In genomic region chr3:59079327-59079726, GRCm38 (mm10) we compare ENCODE assay signal across 9 mouse cellular contexts. TPM values are rescaled to one million over a fixed set of nuclear protein-coding genes. Genes with fewer than 3 reads are reported as not detected.
DNase-seq lines count a peak whose midpoint lies in the region; ATAC-seq and TF ChIP-seq lines count a peak whose summit lies in the region.
"Had no signal": no experiment of that assay in that cellular context is flagged by ENCODE, and none has a peak within 500 bp of the region (broad histone marks: within the 10 kb centered on the region; RNA-seq: fewer than 3 reads in every experiment).

No protein-coding gene starts in this region.

- H3K4me3 ChIP-seq in lung, embryonic 14.5 days (ENCODE audit: low read depth, low read length): no peak overlapping the region

- peak; percentile 25 for DNase-seq in gastrocnemius, adult 18-20 months (ENCODE audit: low spot score)
- DNase-seq in gastrocnemius, postnatal 4 days (ENCODE audit: low spot score in 2 of 2): no peak
- DNase-seq in urinary bladder, postnatal 14 days (ENCODE audit: low spot score): peak; percentile 58
- no peak for DNase-seq in urinary bladder, adult 18-20 months (ENCODE audit: low spot score in 2 of 2)
- peak; percentile 47 for DNase-seq in heart, postnatal 4 days
- DNase-seq in lung, embryonic 14.5 days: peak; percentile 87
- peak; percentile 31 to 70 for DNase-seq in spleen, postnatal 10 days (ENCODE audit: low spot score in 2 of 2)

- H3K27me3 ChIP-seq in lung, embryonic 14.5 days (ENCODE audit: insufficient read depth, low read length): no peaks in the 10 kb centered on the region

- peak; percentile 84 for TF ChIP-seq CTCF in lung, embryonic 14.5 days (IDR thresholded peaks at IDR 0.05; ENCODE audit: low read depth)

- WGBS in lung, embryonic 14.5 days: 31% methylated on average over 4 of the region's 4 CpGs

- H3K27ac ChIP-seq in lung, embryonic 14.5 days (ENCODE audit: low read depth): no peak overlapping the region

- H3K36me3 ChIP-seq in lung, embryonic 14.5 days (ENCODE audit: insufficient read depth): no peaks in the 10 kb centered on the region

- peak; percentile 71 for ATAC-seq in common myeloid progenitor, adult 5-6 weeks (replicated peaks; ENCODE audit: low read depth, poor library complexity, severe bottlenecking)
- peak; percentile 35; the same call in 1 of the 2 replicates for ATAC-seq in lung, embryonic 14.5 days (ENCODE audit: insufficient read depth)

- H3K9ac ChIP-seq in lung, embryonic 14.5 days: no peak overlapping the region

- H3K4me2 ChIP-seq in lung, embryonic 14.5 days: no peak overlapping the region

- no peaks in the 10 kb centered on the region for H3K9me3 ChIP-seq in lung, embryonic 14.5 days (ENCODE audit: low read depth, low read length)

- H3K4me1 ChIP-seq in lung, embryonic 14.5 days (ENCODE audit: insufficient read depth): peaks cover 5% of the 10 kb centered on the region; the same call in 1 of the 2 replicates

RNA-seq across cellular contexts. Expression of gene Gpr171, which starts 22.3 kb away (rescaled TPM):
- under 1 TPM in 1 of 2 experiments, not detected in 1; 0.09 TPM for total RNA-seq in gastrocnemius, adult 18-20 months (2021)
- total RNA-seq in gastrocnemius, postnatal 4 days (2021): under 1 TPM; 0.12 to 0.23 TPM
- 55.6 and 57.4 TPM in 2 replicates for total RNA-seq in common myeloid progenitor, adult 5-6 weeks (2017)
- total RNA-seq in heart, postnatal 4 days (2021): not detected
- 0.80 and 0.84 TPM in 2 replicates for polyA plus RNA-seq in lung, embryonic 14.5 days (2014; fragmentation: Nextera tagmentation; extraction: Ambion mirVana)
- total RNA-seq: layer of hippocampus, postnatal 25 days had no signal

Comparison
In these comparisons a context has a peak if more than half of its experiments do, and no peak if none do; other contexts are left out.
1. DNase-seq: peak in gastrocnemius, adult 18-20 months (single experiment), urinary bladder, postnatal 14 days (single experiment), heart, postnatal 4 days (single experiment), lung, embryonic 14.5 days (single experiment) and spleen, postnatal 10 days (2 of 2); none in gastrocnemius, postnatal 4 days (0 of 2) and urinary bladder, adult 18-20 months (0 of 2).
2. RNA of gene Gpr171, which starts 22.3 kb away (total RNA-seq): 55.6 to 57.4 TPM in common myeloid progenitor, adult 5-6 weeks; 0.12 to 0.23 TPM in gastrocnemius, postnatal 4 days, 0.09 TPM in gastrocnemius, adult 18-20 months and not detected in heart, postnatal 4 days; every median in the first group is over 10 times any median in the second.